Mouse (Mus musculus) testis, adult 2 months (tissue): ENCODE data around the gene Snx18. TPM values are rescaled to one million over a fixed set of nuclear protein-coding genes. Genes with fewer than 3 reads are reported as not detected.

ENCODE experiments used
- H3K27ac ChIP-seq: fragments of 200-500 bp; 2 replicates; pipeline ENCODE4 v1.5.1; 2012; ENCODE audit warnings: low read depth, low read length; ENCODE audit not compliant: control insufficient read depth, insufficient read depth
- H3K27me3 ChIP-seq: fragments of 200-500 bp; 2 replicates; pipeline ENCODE4 v1.6.1; 2012; ENCODE audit warnings: mild to moderate bottlenecking, low read length, moderate library complexity; ENCODE audit not compliant: control insufficient read depth, insufficient read depth
- H3K36me3 ChIP-seq: fragments of 200-500 bp; 2 replicates; pipeline ENCODE4 v1.6.1; 2012; ENCODE audit warnings: mild to moderate bottlenecking, low read length; ENCODE audit not compliant: control insufficient read depth, insufficient read depth
- H3K4me1 ChIP-seq: fragments of 200-500 bp; 2 replicates; pipeline ENCODE4 v1.6.1; 2012; ENCODE audit warnings: low read length; ENCODE audit not compliant: control insufficient read depth, insufficient read depth
- H3K4me3 ChIP-seq: fragments of 200-500 bp; 2 replicates; pipeline ENCODE4 v1.5.1; 2012; ENCODE audit warnings: low read depth, mild to moderate bottlenecking, low read length, moderate library complexity, mixed read lengths; ENCODE audit not compliant: control insufficient read depth
- CTCF ChIP-seq: fragments of 200-500 bp; IDR thresholded peaks from 2 replicates; pipeline ENCODE4 v1.5.1; 2012; ENCODE audit warnings: low read depth, mild to moderate bottlenecking, inconsistent platforms, low read length, moderate library complexity; ENCODE audit not compliant: control insufficient read depth, insufficient read depth, insufficient replicate concordance
- POLR2A ChIP-seq: fragments of 200-500 bp; IDR thresholded peaks from 2 replicates; pipeline ENCODE4 v1.6.1; 2012; ENCODE audit warnings: low read depth, mild to moderate bottlenecking, inconsistent platforms, low read length, moderate library complexity; ENCODE audit not compliant: control insufficient read depth
- polyA plus RNA-seq: library from polyadenylated mRNA; depleted of rRNA; stranded (reverse); fragments of >200 nt; gene quantifications from 2 replicates; pipeline ENCODE4 v1.2.3, GENCODE M21; 2012

The Snx18 gene
- polyA plus RNA-seq, 1 experiment, result 2.0 TPM

- TF ChIP-seq POLR2A, result no peak
These were observed 31.0 kb downstream of the Snx18 start for GRCm38 (mm10) chr13:113587200-113587936.

DNA sequence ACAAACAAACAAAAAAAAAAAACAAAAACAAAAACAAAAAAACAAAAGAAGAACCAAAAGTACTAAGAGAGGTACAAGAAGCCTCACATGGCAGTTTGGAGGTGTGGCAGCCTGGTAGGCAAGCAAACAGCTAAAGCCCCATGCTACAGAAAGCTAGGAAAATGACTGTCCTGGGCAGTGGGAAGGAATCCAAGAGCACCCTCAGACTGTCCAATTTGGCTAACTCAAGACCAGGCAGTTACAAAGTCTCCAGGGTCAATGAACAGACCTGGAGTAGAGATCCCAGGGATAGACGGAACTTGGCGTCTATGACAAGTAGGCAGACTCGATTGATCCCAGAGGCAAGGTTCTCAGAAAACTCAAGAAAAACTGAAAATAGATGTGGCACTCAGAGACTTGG lies 32.8 kb downstream of the Snx18 start:
- no peaks in the 10 kb centered on the region for H3K27me3 ChIP-seq
- H3K4me1 ChIP-seq, result no peaks in the 10 kb centered on the region
- no peak overlapping the region for H3K4me3 ChIP-seq
- TF ChIP-seq POLR2A (no peak), CTCF (no peak)
- no peak overlapping the region for H3K27ac ChIP-seq
- no peaks in the 10 kb centered on the region for H3K36me3 ChIP-seq

More at GRCm38 (mm10) chr13:113587200-113587936, 31.0 kb downstream of the Snx18 start:
- Histone ChIP-seq H3K4me1 (no peaks in the 10 kb centered on the region), H3K27me3 (no peaks in the 10 kb centered on the region), H3K4me3 (no peak overlapping the region), H3K27ac (no peak overlapping the region), H3K36me3 (no peaks in the 10 kb centered on the region)

GRCm38 (mm10) chr13:113584431-113584830 lies 33.9 kb downstream of the Snx18 start:
- no peaks in the 10 kb centered on the region for H3K27me3 ChIP-seq
- no peak overlapping the region for H3K27ac ChIP-seq
- no peaks in the 10 kb centered on the region for H3K36me3 ChIP-seq
- H3K4me1 ChIP-seq, result no peaks in the 10 kb centered on the region
- no peak overlapping the region for H3K4me3 ChIP-seq
- no peak for TF ChIP-seq POLR2A
- no peak for TF ChIP-seq CTCF

DNA sequence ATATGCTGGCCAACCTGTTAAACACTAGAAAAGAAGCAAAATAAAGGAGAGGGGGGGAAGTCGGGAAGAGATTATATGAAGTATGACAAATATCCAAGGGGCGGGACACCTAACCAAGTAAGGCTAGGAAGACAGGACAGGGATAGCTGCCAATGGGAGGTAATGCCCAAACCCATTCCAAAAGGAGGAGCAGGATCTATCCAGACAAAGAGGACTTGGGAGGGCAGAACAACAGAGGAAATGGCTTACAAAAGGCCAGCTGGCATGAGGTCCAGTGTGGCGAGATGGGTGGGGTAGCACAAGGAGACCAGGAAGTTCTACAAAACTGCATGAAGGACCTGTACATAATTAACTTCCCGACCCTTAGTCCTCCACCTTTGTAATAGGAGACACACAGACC lies 34.8 kb downstream of the Snx18 start:
- no peak overlapping the region for H3K27ac ChIP-seq
- TF ChIP-seq POLR2A (no peak), CTCF (no peak)

GRCm38 (mm10) chr13:113582024-113582423 lies 36.3 kb downstream of the Snx18 start:
- TF ChIP-seq CTCF, result no peak
- TF ChIP-seq POLR2A, result no peak
- Histone ChIP-seq H3K4me1 (no peaks in the 10 kb centered on the region), H3K27ac (no peak overlapping the region), H3K27me3 (no peaks in the 10 kb centered on the region), H3K4me3 (no peak overlapping the region), H3K36me3 (no peaks in the 10 kb centered on the region)

More for the DNA sequence above, 34.8 kb downstream of the Snx18 start:
- no peaks in the 10 kb centered on the region for H3K36me3 ChIP-seq
- no peaks in the 10 kb centered on the region for H3K4me1 ChIP-seq
- H3K27me3 ChIP-seq, result no peaks in the 10 kb centered on the region
- H3K4me3 ChIP-seq, result no peak overlapping the region

- H3K27me3 ChIP-seq, result no peaks in the 10 kb centered on the region
- no peaks in the 10 kb centered on the region for H3K4me1 ChIP-seq
- TF ChIP-seq CTCF (no peak), POLR2A (no peak)
- H3K4me3 ChIP-seq, result no peak overlapping the region
- no peaks in the 10 kb centered on the region for H3K36me3 ChIP-seq
- H3K27ac ChIP-seq, result no peak overlapping the region
These were observed 36.9 kb downstream of the Snx18 start for GRCm38 (mm10) chr13:113581436-113581835.

- Histone ChIP-seq H3K4me1 (no peaks in the 10 kb centered on the region), H3K36me3 (no peaks in the 10 kb centered on the region), H3K27ac (no peak overlapping the region), H3K27me3 (no peaks in the 10 kb centered on the region), H3K4me3 (no peak overlapping the region)
- TF ChIP-seq CTCF, result no peak
- no peak for TF ChIP-seq POLR2A
These were observed 38.0 kb downstream of the Snx18 start for GRCm38 (mm10) chr13:113580400-113580790.
